Mouse (Mus musculus) thymus, postnatal 4 days (tissue): Measurements from ENCODE around the gene Cklf.
"Not testable (repeated sequence)": the region's sequence is repeated elsewhere in the genome, so short reads cannot be mapped to it uniquely, and the experiment has no call there.

ENCODE experiments used
- DNase-seq: peaks from one replicate; pipeline ENCODE4 v3.0.0; 2021

The Cklf gene

GRCm38 (mm10) chr8:104264271-104264935, 13.7 kb downstream of the Cklf start:
- DNase-seq, result not testable (repeated sequence)

GRCm38 (mm10) chr8:104268368-104268767, 17.7 kb downstream of the Cklf start:
- no peak for DNase-seq

GRCm38 (mm10) chr8:104268937-104269440, 18.3 kb downstream of the Cklf start:
- no peak for DNase-seq

GRCm38 (mm10) chr8:104293081-104293480, 42.4 kb downstream of the Cklf start, which contains the start of gene Cmtm2a:
Cmtm2a (minus strand) TSS chr8:104293181.
- DNase-seq, result not testable (repeated sequence)

- no peak for DNase-seq
These were observed 43.7 kb downstream of the Cklf start for GRCm38 (mm10) chr8:104294396-104294795.

- DNase-seq, result not testable (repeated sequence)
These were observed 50.9 kb downstream of the Cklf start for GRCm38 (mm10) chr8:104301577-104301976.

GRCm38 (mm10) chr8:104302536-104302935, 51.9 kb downstream of the Cklf start:
- not testable (repeated sequence) for DNase-seq

- no peak for DNase-seq
These were observed 54.3 kb downstream of the Cklf start for GRCm38 (mm10) chr8:104304962-104305361.

GRCm38 (mm10) chr8:104308341-104308740, 57.7 kb downstream of the Cklf start:
- DNase-seq, result not testable (repeated sequence)

GRCm38 (mm10) chr8:104309441-104310155, 58.9 kb downstream of the Cklf start, which contains the start of the genes Gm45711 and Cmtm1:
Gm45711 (minus strand) TSS chr8:104310081.
Cmtm1 (minus strand) TSS chr8:104310145.
- not testable (repeated sequence) for DNase-seq

- not testable (repeated sequence) for DNase-seq
These were observed 61.4 kb downstream of the Cklf start for GRCm38 (mm10) chr8:104312023-104312422.

GRCm38 (mm10) chr8:104313311-104313710, 62.6 kb downstream of the Cklf start:
- no peak for DNase-seq
